Mouse (Mus musculus) hindbrain, embryonic 11.5 days (tissue): Measurements from ENCODE around the gene Arrdc5. TPM values are rescaled to one million over a fixed set of nuclear protein-coding genes. Genes with fewer than 3 reads are reported as not detected.

Experiments used
- ATAC-seq: fragments of 200-750 bp; cut with Nextera tagmentation; 2 replicates; pipeline ENCODE4 v1.8.0; 2017; ENCODE audit warnings: mild to moderate bottlenecking, moderate TSS enrichment, moderate library complexity; ENCODE audit not compliant: low FRiP score
- DNase-seq: peaks from one replicate; pipeline ENCODE4 v3.0.0-alpha.2; 2015; ENCODE audit warnings: low spot score
- H3K27ac ChIP-seq: fragments of 300-500 bp; sonication (generic); 2 replicates; pipeline ENCODE4 v1.5.1; 2014; ENCODE audit warnings: mild to moderate bottlenecking, low read depth, low read length
- H3K27me3 ChIP-seq: fragments of 300-500 bp; sonication (generic); 2 replicates; pipeline ENCODE4 v1.6.1; 2014; ENCODE audit warnings: mild to moderate bottlenecking, low read length, moderate library complexity, mixed read lengths; ENCODE audit not compliant: control insufficient read depth, insufficient read depth
- H3K36me3 ChIP-seq: fragments of 300-500 bp; sonication (generic); 2 replicates; pipeline ENCODE4 v1.6.1; 2014; ENCODE audit warnings: mild to moderate bottlenecking, low read length, moderate library complexity, mixed read lengths; ENCODE audit not compliant: control insufficient read depth, insufficient read depth
- H3K4me1 ChIP-seq: fragments of 300-500 bp; sonication (generic); replicated peaks from 2 replicates; pipeline ENCODE4 v1.6.1; 2014; ENCODE audit warnings: low read length, mixed read lengths; ENCODE audit not compliant: control insufficient read depth, insufficient read depth
- H3K4me2 ChIP-seq: fragments of 300-500 bp; sonication (generic); replicated peaks from 2 replicates; pipeline ENCODE4 v1.6.1; 2014; ENCODE audit warnings: mild to moderate bottlenecking, low read depth, low read length
- H3K4me3 ChIP-seq: fragments of 300-500 bp; sonication (generic); 2 replicates; pipeline ENCODE4 v1.5.1; 2014; ENCODE audit warnings: low read depth, low read length
- H3K9ac ChIP-seq: fragments of 300-500 bp; sonication (generic); 2 replicates; pipeline ENCODE4 v1.6.1; 2014; ENCODE audit warnings: low read depth, low read length
- H3K9me3 ChIP-seq: fragments of 300-500 bp; sonication (generic); 2 replicates; pipeline ENCODE4 v1.6.1; 2016; ENCODE audit warnings: low read length; ENCODE audit not compliant: control insufficient read depth
- WGBS: fragments of 180-500 bp; shearing (Covaris S2); extraction: QIAGEN DNeasy Blood & Tissue Kit; methylation state at CpG from one replicate; pipeline ENCODE4 v1.1.7; 2014; 5-methylcytosine and 5-hydroxymethylcytosine counted together
- polyA plus RNA-seq: library from polyadenylated mRNA; unstranded; fragments of >200 nt; fragmentation: Nextera tagmentation; extraction: Ambion mirVana; gene quantifications from 2 replicates; pipeline ENCODE4 v1.2.1, GENCODE M21; 2014

The Arrdc5 gene
- polyA plus RNA-seq, 1 experiment from 2014 or later, result not detected

DNA sequence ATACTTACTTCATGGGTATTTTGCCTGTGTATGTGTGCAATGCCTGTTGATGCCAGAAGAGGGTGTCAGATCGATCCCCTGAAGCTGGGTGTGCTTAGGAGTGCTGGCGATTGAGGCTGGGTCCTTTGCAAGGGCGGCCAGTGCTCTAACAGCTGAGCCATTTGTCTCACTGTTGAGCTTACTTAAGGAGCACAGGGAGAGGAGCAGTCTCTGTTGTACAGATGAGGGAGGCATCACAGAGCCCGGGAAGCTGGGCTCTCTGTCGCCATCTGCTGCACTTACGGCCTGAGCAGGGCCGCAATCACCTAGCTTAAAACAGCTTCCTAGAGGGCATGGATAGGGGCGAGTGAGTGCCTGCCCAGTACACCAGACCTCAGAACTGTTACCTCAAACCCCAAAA lies 32.9 kb upstream of the Arrdc5 start:
- Histone ChIP-seq H3K4me1 (no peaks in the 10 kb centered on the region; the same call in 1 of the 2 replicates), H3K36me3 (no peaks in the 10 kb centered on the region), H3K4me2 (no peak overlapping the region), H3K9me3 (no peaks in the 10 kb centered on the region), H3K9ac (no peak overlapping the region), H3K4me3 (no peak overlapping the region), H3K27ac (no peak overlapping the region), H3K27me3 (no peaks in the 10 kb centered on the region)
- ATAC-seq (no peak), DNase-seq (peak; percentile 36)
- 41% methylated on average over 8 of the region's 8 CpGs for WGBS

DNA sequence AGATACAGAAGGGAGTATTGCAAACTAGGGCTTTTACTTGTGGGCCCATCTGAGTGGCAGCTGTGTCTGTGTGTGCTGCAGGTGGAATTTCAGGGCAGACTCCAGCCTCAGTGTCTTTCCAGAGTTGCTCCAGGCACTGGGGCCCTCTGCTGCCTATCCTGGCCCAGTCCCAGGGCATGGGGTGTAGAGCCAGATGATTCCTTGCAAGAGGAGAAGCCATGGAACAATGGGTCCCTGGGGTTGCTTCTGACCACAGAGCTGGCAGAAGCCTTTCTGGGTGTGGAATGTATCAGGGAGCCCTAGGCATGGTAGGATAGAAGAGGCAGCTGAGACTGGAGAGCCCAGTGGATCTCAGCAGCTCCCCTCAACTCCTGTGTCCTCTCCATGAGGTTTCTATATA lies 31.2 kb upstream of the Arrdc5 start:
- DNase-seq, result no peak
- Histone ChIP-seq H3K4me3 (no peak overlapping the region), H3K27ac (no peak overlapping the region), H3K36me3 (no peaks in the 10 kb centered on the region), H3K27me3 (no peaks in the 10 kb centered on the region), H3K9ac (no peak overlapping the region), H3K4me2 (no peak overlapping the region), H3K4me1 (peaks cover 6% of the 10 kb centered on the region), H3K9me3 (no peaks in the 10 kb centered on the region)
- no peak for ATAC-seq

DNA sequence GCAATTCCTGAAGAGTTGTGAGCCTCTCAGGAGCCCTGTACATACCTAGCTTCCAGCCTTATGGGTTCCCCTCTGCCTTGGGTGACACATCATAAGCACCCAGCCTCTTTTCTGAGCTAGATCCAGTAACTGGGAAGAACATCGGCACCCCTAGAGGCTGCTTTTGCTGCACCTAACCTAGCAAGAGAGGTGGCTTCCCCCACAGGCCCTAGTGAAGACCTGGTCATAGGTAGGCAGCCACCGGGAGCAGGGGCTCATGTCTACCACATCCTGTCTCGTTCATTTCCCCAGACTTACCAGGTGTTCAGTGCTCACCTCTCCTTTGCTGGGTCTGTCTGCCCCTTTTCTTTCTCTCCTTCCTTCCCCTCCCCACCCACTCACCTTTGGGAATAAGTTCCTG lies 30.3 kb upstream of the Arrdc5 start:
- H3K36me3 ChIP-seq, result no peaks in the 10 kb centered on the region
- no peak overlapping the region for H3K4me3 ChIP-seq
- H3K27ac ChIP-seq, result no peak overlapping the region
- no peak overlapping the region for H3K9ac ChIP-seq
- 84% methylated on average over 3 of the region's 3 CpGs for WGBS
- H3K27me3 ChIP-seq, result no peaks in the 10 kb centered on the region
- H3K9me3 ChIP-seq, result no peaks in the 10 kb centered on the region
- no peak for ATAC-seq
- H3K4me1 ChIP-seq, result peaks cover 6% of the 10 kb centered on the region
- no peak for DNase-seq
- H3K4me2 ChIP-seq, result no peak overlapping the region

- no peak for ATAC-seq
- Histone ChIP-seq H3K27ac (no peak overlapping the region), H3K4me1 (peaks cover 6% of the 10 kb centered on the region), H3K9me3 (no peaks in the 10 kb centered on the region), H3K27me3 (no peaks in the 10 kb centered on the region), H3K4me2 (no peak overlapping the region), H3K9ac (no peak overlapping the region), H3K4me3 (no peak overlapping the region), H3K36me3 (no peaks in the 10 kb centered on the region)
- DNase-seq, result no peak
Observed at GRCm38 (mm10) chr17:56329267-56329666, 29.2 kb upstream of the Arrdc5 start.

DNA sequence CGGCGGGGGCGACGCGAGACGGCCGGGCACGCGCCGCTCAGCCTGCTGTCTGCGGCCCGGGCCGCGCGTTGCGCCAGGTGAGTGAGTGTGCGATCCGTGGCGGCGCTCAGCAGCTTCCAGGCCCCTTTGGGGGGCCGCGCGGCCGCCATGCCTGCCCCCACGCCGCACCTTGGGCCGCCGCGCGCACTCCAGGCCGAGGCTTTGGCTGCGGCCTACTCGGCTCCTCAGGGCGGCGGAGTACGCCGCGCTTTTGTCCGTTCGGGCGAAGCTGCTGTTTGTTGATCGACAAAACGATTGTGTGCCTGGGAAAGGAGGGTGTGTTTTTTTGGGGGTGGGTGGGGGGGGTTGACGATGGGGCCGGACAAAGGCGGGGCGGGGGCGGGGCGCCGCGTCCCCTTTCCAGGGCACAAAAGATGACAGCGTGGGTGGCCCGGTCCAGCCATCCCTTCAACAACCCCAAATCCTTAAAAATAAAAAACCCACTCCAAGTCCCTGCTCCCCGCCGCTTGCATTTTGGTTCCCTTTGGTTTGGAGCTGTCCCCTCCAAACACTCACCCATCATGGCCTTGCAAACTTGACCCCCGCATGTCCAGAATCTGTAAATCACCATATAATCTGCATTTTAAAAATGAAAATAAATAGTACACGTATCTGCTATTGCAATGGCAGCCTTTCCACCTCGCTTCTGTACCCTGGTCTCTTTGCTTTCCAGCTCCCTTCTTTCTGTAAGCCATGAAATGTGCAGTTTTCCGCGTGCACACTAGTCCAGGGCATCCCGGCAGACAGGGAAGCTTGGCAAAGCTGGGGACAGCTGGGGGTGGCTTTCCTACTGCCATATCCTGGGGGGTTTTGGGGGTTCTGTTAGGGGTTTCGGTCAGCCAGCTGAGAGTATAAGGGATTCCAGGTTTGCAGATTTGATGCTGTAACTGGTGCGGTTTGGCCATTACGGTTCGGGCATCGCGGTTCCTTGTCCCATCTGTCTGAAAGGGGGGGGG lies 26.4 kb upstream of the Arrdc5 start:
- no peaks in the 10 kb centered on the region for H3K27me3 ChIP-seq
- H3K9ac ChIP-seq, result peak overlapping the region; percentile 95
- H3K4me2 ChIP-seq, result peak overlapping the region; percentile 83
- H3K4me3 ChIP-seq, result peak overlapping the region; percentile 92
- peaks cover 6% of the 10 kb centered on the region for H3K4me1 ChIP-seq
- ATAC-seq (peak; percentile 65), DNase-seq (peak; percentile 43)
- no peaks in the 10 kb centered on the region for H3K36me3 ChIP-seq
- H3K27ac ChIP-seq, result peak overlapping the region; percentile 88
- 2% methylated on average over 59 of the region's 67 CpGs for WGBS
- H3K9me3 ChIP-seq, result no peaks in the 10 kb centered on the region

- peak within 1 kb of the TSS; percentile 83 for H3K4me2 ChIP-seq
- peaks cover 6% of the 10 kb centered on the region for H3K4me1 ChIP-seq
- DNase-seq (peak; percentile 99), ATAC-seq (peak; percentile 100)
- no peaks in the 10 kb centered on the region for H3K27me3 ChIP-seq
- peak within 1 kb of the TSS; percentile 92 for H3K4me3 ChIP-seq
- H3K9me3 ChIP-seq, result no peaks in the 10 kb centered on the region
- H3K36me3 ChIP-seq, result no peaks in the 10 kb centered on the region
- under 1% methylated on average over 44 of the region's 57 CpGs for WGBS
- H3K9ac ChIP-seq, result peak within 1 kb of the TSS; percentile 95
- H3K27ac ChIP-seq, result peak within 1 kb of the TSS; percentile 88
Observed at GRCm38 (mm10) chr17:56325450-56326152, 25.5 kb upstream of the Arrdc5 start, which contains the start of gene Kdm4b. TSS of gene Kdm4b (plus strand) at chr17:56326062.

DNA sequence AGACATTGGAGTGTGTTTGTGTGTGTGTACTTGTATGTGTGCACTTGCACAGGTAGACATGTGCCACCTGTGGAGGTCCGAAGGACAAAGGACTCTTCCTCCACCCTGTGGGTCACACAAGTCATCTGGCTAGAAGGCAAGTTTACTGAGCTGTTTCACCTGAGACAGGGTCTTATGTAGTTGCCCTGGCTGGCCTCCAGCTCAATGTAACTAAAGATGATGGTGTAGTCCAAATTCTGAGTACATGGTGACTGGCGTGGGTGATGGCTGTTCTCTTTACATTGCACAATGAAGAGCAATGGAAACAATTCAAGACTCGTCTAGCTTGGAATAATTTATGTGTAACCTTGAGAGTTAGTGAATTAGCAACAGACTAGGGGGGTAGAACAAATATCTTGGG lies 24.3 kb upstream of the Arrdc5 start:
- H3K9me3 ChIP-seq, result no peaks in the 10 kb centered on the region
- WGBS, result 71% methylated on average over 3 of the region's 3 CpGs
- no peak overlapping the region for H3K4me2 ChIP-seq
- H3K27ac ChIP-seq, result no peak overlapping the region
- H3K9ac ChIP-seq, result no peak overlapping the region
- H3K4me3 ChIP-seq, result no peak overlapping the region
- no peaks in the 10 kb centered on the region for H3K27me3 ChIP-seq
- ATAC-seq, result no peak
- DNase-seq, result no peak
- no peaks in the 10 kb centered on the region; the same call in 1 of the 2 replicates for H3K36me3 ChIP-seq
- peaks cover 6% of the 10 kb centered on the region for H3K4me1 ChIP-seq

GRCm38 (mm10) chr17:56309191-56309945 lies 9.3 kb upstream of the Arrdc5 start:
- Histone ChIP-seq H3K9ac (no peak overlapping the region), H3K4me3 (no peak overlapping the region), H3K4me2 (no peak overlapping the region), H3K9me3 (no peaks in the 10 kb centered on the region), H3K27ac (no peak overlapping the region), H3K4me1 (peaks cover 8% of the 10 kb centered on the region; the same call in 1 of the 2 replicates), H3K27me3 (no peaks in the 10 kb centered on the region), H3K36me3 (peaks cover 7% of the 10 kb centered on the region; the same call in 1 of the 2 replicates)
- 96% methylated on average over 15 of the region's 15 CpGs for WGBS
- no peak for DNase-seq
- ATAC-seq, result no peak
